Mouse (Mus musculus): Measurements from ENCODE around the gene Sipa1l2. TPM values are rescaled to one million over a fixed set of nuclear protein-coding genes. Genes with fewer than 3 reads are reported as not detected.
A peak's percentile ranks its signal among the peaks of the same experiment; 100 is the strongest.

The Sipa1l2 gene
- polyA plus RNA-seq, 1 experiment from 2014 or later = 25.1 TPM

- Histone ChIP-seq H3K4me3 (replicated peaks; ENCODE audit: low read depth, low read length) (no peak overlapping the region), H3K9ac (replicated peaks; ENCODE audit: low read length) (no peak overlapping the region), H3K27me3 (ENCODE audit: control insufficient read depth, insufficient read depth, low read length) (no peaks in the 10 kb centered on the region), H3K27ac (replicated peaks; ENCODE audit: low read depth, low read length) (no peak overlapping the region), H3K9me3 (ENCODE audit: control insufficient read depth, low read length) (no peaks in the 10 kb centered on the region), H3K4me1 (ENCODE audit: control insufficient read depth, insufficient read depth, low read length) (peaks cover 23% of the 10 kb centered on the region), H3K4me2 (ENCODE audit: low read length) (no peak overlapping the region), H3K36me3 (ENCODE audit: control insufficient read depth, insufficient read depth, low read length) (peaks cover 43% of the 10 kb centered on the region)
- 82% methylated on average over 1 of the region's 1 CpGs for WGBS
- no peak for DNase-seq
- no peak for ATAC-seq (ENCODE audit: low FRiP score, low TSS enrichment)
These were observed 80.9 kb downstream of the Sipa1l2 start for GRCm38 (mm10) chr8:125488747-125489146.

GRCm38 (mm10) chr8:125485715-125486114 lies 83.9 kb downstream of the Sipa1l2 start:
- H3K4me3 ChIP-seq (replicated peaks; ENCODE audit: low read depth, low read length) = no peak overlapping the region
- ATAC-seq (ENCODE audit: low FRiP score, low TSS enrichment) (no peak), DNase-seq (no peak)
- peaks cover 38% of the 10 kb centered on the region for H3K36me3 ChIP-seq (ENCODE audit: control insufficient read depth, insufficient read depth, low read length)
- H3K4me2 ChIP-seq (ENCODE audit: low read length) = no peak overlapping the region
- H3K4me1 ChIP-seq (ENCODE audit: control insufficient read depth, insufficient read depth, low read length) = peaks cover 15% of the 10 kb centered on the region
- no peak overlapping the region for H3K27ac ChIP-seq (replicated peaks; ENCODE audit: low read depth, low read length)
- no peaks in the 10 kb centered on the region for H3K27me3 ChIP-seq (ENCODE audit: control insufficient read depth, insufficient read depth, low read length)
- 89% methylated on average over 3 of the region's 3 CpGs for WGBS
- no peaks in the 10 kb centered on the region for H3K9me3 ChIP-seq (ENCODE audit: control insufficient read depth, low read length)
- no peak overlapping the region for H3K9ac ChIP-seq (replicated peaks; ENCODE audit: low read length)

- ATAC-seq (ENCODE audit: low FRiP score, low TSS enrichment) (no peak), DNase-seq (peak; percentile 53)
- Histone ChIP-seq H3K4me3 (replicated peaks; ENCODE audit: low read depth, low read length) (no peak overlapping the region), H3K4me2 (ENCODE audit: low read length) (no peak overlapping the region), H3K27me3 (ENCODE audit: control insufficient read depth, insufficient read depth, low read length) (no peaks in the 10 kb centered on the region), H3K36me3 (ENCODE audit: control insufficient read depth, insufficient read depth, low read length) (peaks cover 39% of the 10 kb centered on the region), H3K9me3 (ENCODE audit: control insufficient read depth, low read length) (no peaks in the 10 kb centered on the region), H3K4me1 (ENCODE audit: control insufficient read depth, insufficient read depth, low read length) (peaks cover 15% of the 10 kb centered on the region), H3K9ac (replicated peaks; ENCODE audit: low read length) (no peak overlapping the region), H3K27ac (replicated peaks; ENCODE audit: low read depth, low read length) (peak overlapping the region; percentile 1; the same call in 1 of the 2 replicates)
- 22% methylated on average over 7 of the region's 7 CpGs for WGBS
These were observed 84.9 kb downstream of the Sipa1l2 start for GRCm38 (mm10) chr8:125484530-125485196.

GRCm38 (mm10) chr8:125482491-125483096 lies 87.0 kb downstream of the Sipa1l2 start:
- peaks cover 41% of the 10 kb centered on the region for H3K36me3 ChIP-seq (ENCODE audit: control insufficient read depth, insufficient read depth, low read length)
- no peak overlapping the region for H3K27ac ChIP-seq (replicated peaks; ENCODE audit: low read depth, low read length)
- H3K27me3 ChIP-seq (ENCODE audit: control insufficient read depth, insufficient read depth, low read length) = no peaks in the 10 kb centered on the region
- ATAC-seq (ENCODE audit: low FRiP score, low TSS enrichment) (no peak), DNase-seq (no peak)
- no peak overlapping the region for H3K4me2 ChIP-seq (ENCODE audit: low read length)
- 91% methylated on average over 5 of the region's 5 CpGs for WGBS
- peaks cover 15% of the 10 kb centered on the region for H3K4me1 ChIP-seq (ENCODE audit: control insufficient read depth, insufficient read depth, low read length)
- no peak overlapping the region for H3K9ac ChIP-seq (replicated peaks; ENCODE audit: low read length)
- H3K4me3 ChIP-seq (replicated peaks; ENCODE audit: low read depth, low read length) = no peak overlapping the region
- H3K9me3 ChIP-seq (ENCODE audit: control insufficient read depth, low read length) = no peaks in the 10 kb centered on the region

GRCm38 (mm10) chr8:125474876-125475275 lies 94.7 kb downstream of the Sipa1l2 start:
- no peak for ATAC-seq (ENCODE audit: low FRiP score, low TSS enrichment)

GRCm38 (mm10) chr8:125471374-125471773 lies 98.2 kb downstream of the Sipa1l2 start:
- no peak overlapping the region for H3K27ac ChIP-seq (replicated peaks; ENCODE audit: low read depth, low read length)
- no peak overlapping the region for H3K9ac ChIP-seq (replicated peaks; ENCODE audit: low read length)
- WGBS = 66% methylated on average over 9 of the region's 9 CpGs
- H3K4me3 ChIP-seq (replicated peaks; ENCODE audit: low read depth, low read length) = no peak overlapping the region
- no peak overlapping the region for H3K4me2 ChIP-seq (ENCODE audit: low read length)
- H3K36me3 ChIP-seq (ENCODE audit: control insufficient read depth, insufficient read depth, low read length) = peaks cover 53% of the 10 kb centered on the region
- no peak for ATAC-seq (ENCODE audit: low FRiP score, low TSS enrichment)
- no peaks in the 10 kb centered on the region for H3K9me3 ChIP-seq (ENCODE audit: control insufficient read depth, low read length)
- DNase-seq = no peak
- no peaks in the 10 kb centered on the region for H3K4me1 ChIP-seq (ENCODE audit: control insufficient read depth, insufficient read depth, low read length)
- H3K27me3 ChIP-seq (ENCODE audit: control insufficient read depth, insufficient read depth, low read length) = no peaks in the 10 kb centered on the region

More at GRCm38 (mm10) chr8:125474876-125475275, 94.7 kb downstream of the Sipa1l2 start:
- no peaks in the 10 kb centered on the region for H3K27me3 ChIP-seq (ENCODE audit: control insufficient read depth, insufficient read depth, low read length)
- no peak overlapping the region for H3K27ac ChIP-seq (replicated peaks; ENCODE audit: low read depth, low read length)
- WGBS = 75% methylated on average over 12 of the region's 12 CpGs
- H3K36me3 ChIP-seq (ENCODE audit: control insufficient read depth, insufficient read depth, low read length) = peaks cover 43% of the 10 kb centered on the region
- no peak overlapping the region for H3K4me3 ChIP-seq (replicated peaks; ENCODE audit: low read depth, low read length)
- no peaks in the 10 kb centered on the region for H3K4me1 ChIP-seq (ENCODE audit: control insufficient read depth, insufficient read depth, low read length)
- H3K4me2 ChIP-seq (ENCODE audit: low read length) = no peak overlapping the region
- H3K9ac ChIP-seq (replicated peaks; ENCODE audit: low read length) = no peak overlapping the region
- peak; percentile 60 for DNase-seq
- H3K9me3 ChIP-seq (ENCODE audit: control insufficient read depth, low read length) = no peaks in the 10 kb centered on the region

- DNase-seq (peak; percentile 77), ATAC-seq (ENCODE audit: low FRiP score, low TSS enrichment) (no peak)
- H3K36me3 ChIP-seq (ENCODE audit: control insufficient read depth, insufficient read depth, low read length) = peaks cover 41% of the 10 kb centered on the region
- 14% methylated on average over 6 of the region's 6 CpGs for WGBS
- H3K4me2 ChIP-seq (ENCODE audit: low read length) = no peak overlapping the region
- H3K4me1 ChIP-seq (ENCODE audit: control insufficient read depth, insufficient read depth, low read length) = peaks cover 17% of the 10 kb centered on the region
- no peak overlapping the region for H3K4me3 ChIP-seq (replicated peaks; ENCODE audit: low read depth, low read length)
- no peak overlapping the region for H3K27ac ChIP-seq (replicated peaks; ENCODE audit: low read depth, low read length)
- H3K27me3 ChIP-seq (ENCODE audit: control insufficient read depth, insufficient read depth, low read length) = no peaks in the 10 kb centered on the region
- no peaks in the 10 kb centered on the region for H3K9me3 ChIP-seq (ENCODE audit: control insufficient read depth, low read length)
- H3K9ac ChIP-seq (replicated peaks; ENCODE audit: low read length) = no peak overlapping the region
These were observed 104.3 kb downstream of the Sipa1l2 start for GRCm38 (mm10) chr8:125465156-125465821.

- no peaks in the 10 kb centered on the region for H3K9me3 ChIP-seq (ENCODE audit: control insufficient read depth, low read length)
- no peak overlapping the region for H3K9ac ChIP-seq (replicated peaks; ENCODE audit: low read length)
- H3K4me1 ChIP-seq (ENCODE audit: control insufficient read depth, insufficient read depth, low read length) = peaks cover 22% of the 10 kb centered on the region
- H3K36me3 ChIP-seq (ENCODE audit: control insufficient read depth, insufficient read depth, low read length) = peaks cover 22% of the 10 kb centered on the region
- H3K27me3 ChIP-seq (ENCODE audit: control insufficient read depth, insufficient read depth, low read length) = no peaks in the 10 kb centered on the region
- no peak; the same call in 1 of the 2 replicates for ATAC-seq (ENCODE audit: low FRiP score, low TSS enrichment)
- H3K4me2 ChIP-seq (ENCODE audit: low read length) = no peak overlapping the region
- H3K4me3 ChIP-seq (replicated peaks; ENCODE audit: low read depth, low read length) = no peak overlapping the region
- DNase-seq = no peak
- H3K27ac ChIP-seq (replicated peaks; ENCODE audit: low read depth, low read length) = no peak overlapping the region
- 55% methylated on average over 7 of the region's 7 CpGs for WGBS
These were observed 106.7 kb downstream of the Sipa1l2 start for GRCm38 (mm10) chr8:125462901-125463300.
